Mouse (Mus musculus): ENCODE results near the gene Slc46a1. TPM values are rescaled to one million over a fixed set of nuclear protein-coding genes. Genes with fewer than 3 reads are reported as not detected.
A peak's percentile ranks its signal among the peaks of the same experiment; 100 is the strongest.

The Slc46a1 gene
- total RNA-seq, 2 experiments from 2014 or later, result 11.7 to 12.3 TPM

DNA sequence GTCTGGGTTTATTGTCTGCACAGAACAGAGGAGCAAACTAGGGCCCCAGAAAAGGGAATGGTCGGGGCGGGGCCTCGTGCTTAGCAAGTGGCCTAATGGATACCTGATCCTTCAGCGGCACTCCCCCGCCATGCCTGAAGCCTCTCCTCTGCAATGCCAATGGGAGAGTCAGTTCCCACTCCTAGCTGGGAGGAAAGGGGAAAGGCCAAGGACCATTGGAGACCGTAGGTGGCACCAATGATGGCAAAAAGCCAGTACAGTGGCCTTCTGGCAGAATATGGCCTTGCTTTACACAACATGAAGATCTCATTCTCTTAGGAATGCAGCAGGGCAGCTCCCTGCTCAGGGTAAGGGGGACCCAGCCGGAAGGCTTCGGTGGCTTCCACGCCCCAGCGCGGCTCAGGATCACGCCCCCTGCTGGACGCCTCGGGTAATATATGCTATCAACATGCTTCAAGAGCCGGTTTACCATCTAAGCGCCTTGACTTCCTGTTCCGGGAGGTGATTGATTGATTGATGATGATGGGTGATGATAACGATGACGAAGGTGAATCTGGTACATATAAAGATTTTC lies 29.6 kb upstream of the Slc46a1 start:
- H3K4me3 ChIP-seq, result no peak overlapping the region
- H3K27ac ChIP-seq, result no peak overlapping the region
- no peak for DNase-seq (ENCODE audit: low spot score in 2 of 2)
- peak; percentile 76 for TF ChIP-seq CTCF (conservative IDR thresholded peaks at IDR 0.05)

DNA sequence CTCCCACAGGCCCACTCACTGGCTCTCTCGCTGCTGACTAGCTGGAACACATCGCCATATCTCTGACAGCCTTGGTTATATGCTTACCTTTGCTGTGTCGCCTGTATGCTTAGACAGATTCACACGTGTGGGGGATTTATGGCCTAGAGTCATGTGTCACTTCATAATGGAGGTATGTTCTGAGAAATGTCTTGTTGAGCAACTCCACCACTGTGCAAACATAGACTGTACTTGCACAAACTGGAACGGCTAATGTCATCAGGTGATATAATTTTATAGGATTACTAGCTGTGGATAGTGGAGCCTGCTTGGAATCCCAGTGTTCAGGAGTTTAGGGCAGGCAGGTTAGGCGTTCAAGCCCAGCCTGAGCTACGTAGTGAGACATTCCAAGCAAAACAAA lies 28.3 kb upstream of the Slc46a1 start:
- Histone ChIP-seq H3K4me3 (no peak overlapping the region), H3K27ac (no peak overlapping the region)
- TF ChIP-seq CTCF (conservative IDR thresholded peaks at IDR 0.05), result no peak
- DNase-seq (ENCODE audit: low spot score in 2 of 2), result no peak

DNA sequence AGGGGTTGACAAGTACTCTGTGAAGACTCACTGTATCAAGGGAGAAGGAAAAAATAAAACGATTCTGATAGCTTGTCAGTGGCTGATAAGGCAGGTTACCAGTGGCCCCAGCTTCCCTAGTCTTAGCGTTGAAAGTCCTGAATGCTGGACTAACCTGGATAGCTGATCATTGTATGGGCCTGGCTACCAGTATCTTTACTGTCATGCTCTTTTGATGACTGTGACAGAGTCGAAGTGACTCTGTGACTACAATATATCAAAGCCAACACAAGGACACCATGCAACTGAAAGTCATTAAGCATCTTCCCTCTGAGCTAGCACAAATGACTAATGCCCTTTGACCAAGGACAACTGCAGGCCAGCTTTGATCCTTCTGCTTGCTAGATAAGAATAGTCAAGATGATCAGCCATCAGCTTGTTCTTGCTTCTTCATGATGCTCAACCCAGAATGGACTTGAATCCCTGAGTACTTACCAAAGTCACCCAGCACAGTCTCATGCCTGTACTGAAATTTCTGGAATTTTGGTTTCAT lies 27.0 kb upstream of the Slc46a1 start:
- H3K4me3 ChIP-seq, result no peak overlapping the region
- DNase-seq (ENCODE audit: low spot score in 2 of 2), result no peak
- TF ChIP-seq CTCF (conservative IDR thresholded peaks at IDR 0.05), result no peak
- H3K27ac ChIP-seq, result no peak overlapping the region

DNA sequence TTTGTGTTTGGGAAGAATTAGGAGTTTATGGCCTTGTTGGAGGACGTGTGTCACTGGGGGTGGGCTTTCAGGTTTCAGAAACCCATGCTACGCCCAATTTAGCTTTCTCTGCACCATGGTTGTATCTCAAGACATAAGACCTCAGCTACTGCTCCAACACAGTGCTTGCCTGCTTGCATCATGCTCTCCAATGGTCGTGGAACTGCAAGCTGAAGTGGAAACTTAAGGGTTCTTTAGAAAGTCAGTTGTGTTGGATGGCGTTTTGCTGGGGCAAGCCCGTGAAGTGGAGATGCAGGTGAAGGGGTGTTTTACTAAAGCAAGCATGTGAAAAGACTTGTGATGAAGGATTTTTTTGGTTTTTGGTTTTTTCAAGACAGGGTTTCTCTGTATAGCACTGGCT lies 22.4 kb upstream of the Slc46a1 start:
- no peak overlapping the region for H3K4me3 ChIP-seq
- no peak for DNase-seq (ENCODE audit: low spot score in 2 of 2)
- TF ChIP-seq CTCF (conservative IDR thresholded peaks at IDR 0.05), result no peak

DNA sequence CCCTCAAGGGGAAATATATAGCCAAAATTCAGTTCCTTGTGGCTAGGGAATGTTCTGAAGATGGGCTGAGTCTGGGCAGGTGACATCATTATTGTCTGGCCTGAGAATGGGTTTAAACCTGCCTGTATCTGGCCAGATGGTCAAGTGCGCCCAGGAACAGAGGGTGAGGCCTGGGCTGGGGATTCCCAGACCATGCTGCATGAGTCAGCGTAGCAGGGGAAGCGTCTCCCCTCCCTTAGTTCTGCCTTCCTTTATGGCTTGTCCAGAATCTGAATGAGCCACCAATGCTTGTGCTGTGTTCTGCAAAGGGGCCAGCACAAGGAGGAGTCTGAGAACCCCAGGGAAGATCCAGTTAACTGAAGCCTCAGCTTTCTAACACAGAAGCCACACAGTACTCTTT lies 18.3 kb upstream of the Slc46a1 start:
- Histone ChIP-seq H3K27ac (no peak overlapping the region), H3K4me3 (no peak overlapping the region)
- DNase-seq (ENCODE audit: low spot score in 2 of 2), result no peak
- no peak for TF ChIP-seq CTCF (conservative IDR thresholded peaks at IDR 0.05)

More for the DNA sequence above, 22.4 kb upstream of the Slc46a1 start:
- H3K27ac ChIP-seq, result no peak overlapping the region

DNA sequence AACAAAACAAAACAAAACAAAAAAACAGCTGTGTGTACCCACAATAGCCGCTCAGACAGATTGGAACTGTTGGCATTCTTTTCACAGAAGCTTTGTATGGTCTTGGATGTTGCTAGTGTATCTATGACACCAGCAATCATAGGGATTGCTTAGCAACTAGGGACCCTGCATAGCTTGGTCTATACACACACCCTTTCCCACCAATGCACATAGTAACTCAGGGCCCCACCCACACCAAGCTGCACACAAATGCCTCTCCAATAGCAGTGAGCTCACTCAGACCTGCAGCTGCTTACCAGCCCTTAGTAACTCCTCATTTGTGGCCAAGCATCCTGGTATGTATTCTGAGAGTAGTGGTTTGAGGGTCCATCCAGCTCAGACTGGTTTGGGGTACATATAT lies 17.3 kb upstream of the Slc46a1 start:
- no peak for DNase-seq (ENCODE audit: low spot score in 2 of 2)
- no peak for TF ChIP-seq CTCF (conservative IDR thresholded peaks at IDR 0.05)
- H3K4me3 ChIP-seq, result no peak overlapping the region
- H3K27ac ChIP-seq, result no peak overlapping the region

DNA sequence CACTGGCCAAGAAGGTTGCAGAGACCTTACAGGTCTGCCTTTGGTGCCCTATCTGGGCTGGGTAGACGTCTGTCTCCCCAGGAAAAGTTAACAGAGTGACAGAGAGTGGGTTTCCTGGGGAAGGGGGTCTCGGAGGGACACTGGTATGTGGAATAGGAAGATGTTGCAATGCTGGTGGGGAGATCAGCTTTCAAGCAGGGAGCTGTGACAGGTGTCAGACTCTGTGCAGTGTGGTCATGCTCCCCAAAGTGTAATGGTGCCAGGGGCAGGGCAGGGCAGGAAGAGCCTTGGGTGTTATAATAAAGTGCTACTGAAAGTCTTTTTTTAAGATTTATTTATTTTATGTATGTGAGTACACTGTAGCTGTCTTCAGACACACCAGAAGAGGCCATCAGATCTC lies 15.2 kb upstream of the Slc46a1 start:
- H3K4me3 ChIP-seq, result no peak overlapping the region
- DNase-seq (ENCODE audit: low spot score in 2 of 2), result no peak
- TF ChIP-seq CTCF (conservative IDR thresholded peaks at IDR 0.05), result no peak
- no peak overlapping the region for H3K27ac ChIP-seq

DNA sequence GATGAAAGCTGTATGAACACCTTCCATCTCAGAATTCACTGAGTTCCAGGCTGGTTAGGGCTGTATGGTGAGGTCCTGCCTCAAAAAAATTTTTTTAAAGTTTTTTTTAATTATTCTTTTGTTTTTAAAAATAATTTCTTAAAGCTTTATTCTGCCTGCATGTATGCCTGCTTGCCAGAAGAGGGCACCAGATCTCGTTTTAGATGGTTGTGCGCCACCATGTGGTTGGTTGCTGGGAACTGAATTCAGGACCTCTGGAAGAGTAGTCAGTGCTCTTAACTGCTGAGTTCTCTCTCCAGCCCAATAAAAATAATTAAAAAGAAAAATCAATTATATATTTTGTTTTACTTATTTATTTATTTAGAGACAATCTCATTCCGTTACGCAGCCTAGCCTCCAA lies 11.8 kb upstream of the Slc46a1 start:
- Histone ChIP-seq H3K4me3 (no peak overlapping the region), H3K27ac (no peak overlapping the region)
- peak; percentile 95 for TF ChIP-seq CTCF (conservative IDR thresholded peaks at IDR 0.05)
- DNase-seq (ENCODE audit: low spot score in 2 of 2), result peak; percentile 42 to 67

DNA sequence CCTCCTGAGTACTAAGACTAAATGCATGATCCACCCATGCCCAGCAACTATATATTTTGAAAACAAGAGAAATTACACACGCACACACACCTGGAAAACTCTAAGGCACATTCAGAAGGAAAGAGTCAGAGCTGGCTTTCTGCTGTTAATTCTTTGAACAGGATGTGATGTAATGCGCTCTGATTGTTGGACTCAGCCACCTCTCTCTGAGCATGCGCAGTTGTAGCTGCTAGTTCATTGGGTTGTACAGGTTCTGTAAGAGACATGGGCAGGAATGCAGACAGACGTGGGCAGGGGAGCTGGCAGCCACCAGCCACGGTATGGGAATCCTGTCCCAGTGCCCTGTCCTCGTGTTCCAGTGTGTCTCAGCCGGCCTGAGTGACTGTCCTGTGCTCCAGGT lies 11.2 kb upstream of the Slc46a1 start:
- TF ChIP-seq CTCF (conservative IDR thresholded peaks at IDR 0.05), result no peak
- no peak overlapping the region for H3K27ac ChIP-seq
- no peak for DNase-seq (ENCODE audit: low spot score in 2 of 2)
- no peak overlapping the region for H3K4me3 ChIP-seq

DNA sequence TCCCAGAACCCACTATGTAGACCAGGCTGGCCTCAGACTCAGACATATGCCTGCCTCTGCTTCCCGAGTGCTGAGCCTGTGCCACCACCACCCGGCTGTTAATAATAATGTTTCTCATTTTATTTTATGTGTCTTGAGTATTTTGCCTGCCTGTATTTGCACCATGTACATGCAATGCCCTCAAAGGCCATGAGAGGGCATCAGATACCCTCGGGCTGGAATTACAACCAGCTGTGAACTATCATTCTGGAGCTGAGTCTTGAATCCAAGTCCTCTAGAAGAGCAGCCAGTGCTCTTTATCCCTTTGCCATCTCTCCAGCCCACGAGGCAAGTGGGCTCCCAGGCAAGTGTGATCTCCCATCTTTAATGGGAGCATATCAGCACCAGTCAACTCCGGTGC lies 10.2 kb upstream of the Slc46a1 start:
- no peak overlapping the region for H3K27ac ChIP-seq
- peak; percentile 83 for TF ChIP-seq CTCF (conservative IDR thresholded peaks at IDR 0.05)
- no peak for DNase-seq (ENCODE audit: low spot score in 2 of 2)
- H3K4me3 ChIP-seq, result no peak overlapping the region

DNA sequence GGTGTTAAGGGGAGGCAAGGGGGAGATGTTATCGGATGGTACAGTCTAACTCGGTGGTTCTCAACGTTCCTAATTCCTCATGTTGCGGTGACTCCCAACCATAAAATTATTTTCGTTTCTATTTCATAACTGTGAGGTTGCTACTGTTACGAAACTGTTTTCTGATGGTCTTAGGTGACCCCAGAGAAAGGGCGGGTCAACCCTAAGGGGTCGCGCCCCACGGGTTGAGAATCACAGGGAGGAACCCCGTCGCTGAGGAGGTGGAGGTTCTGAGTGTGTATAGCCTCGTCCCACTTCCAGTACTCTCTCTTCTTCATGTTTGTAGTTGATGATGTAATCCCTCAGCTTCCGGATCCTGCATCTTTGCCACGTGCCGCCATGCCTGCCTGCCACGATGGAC lies 6.8 kb upstream of the Slc46a1 start:
- no peak for TF ChIP-seq CTCF (conservative IDR thresholded peaks at IDR 0.05)
- Histone ChIP-seq H3K27ac (no peak overlapping the region), H3K4me3 (no peak overlapping the region)
- DNase-seq (ENCODE audit: low spot score in 2 of 2), result no peak

DNA sequence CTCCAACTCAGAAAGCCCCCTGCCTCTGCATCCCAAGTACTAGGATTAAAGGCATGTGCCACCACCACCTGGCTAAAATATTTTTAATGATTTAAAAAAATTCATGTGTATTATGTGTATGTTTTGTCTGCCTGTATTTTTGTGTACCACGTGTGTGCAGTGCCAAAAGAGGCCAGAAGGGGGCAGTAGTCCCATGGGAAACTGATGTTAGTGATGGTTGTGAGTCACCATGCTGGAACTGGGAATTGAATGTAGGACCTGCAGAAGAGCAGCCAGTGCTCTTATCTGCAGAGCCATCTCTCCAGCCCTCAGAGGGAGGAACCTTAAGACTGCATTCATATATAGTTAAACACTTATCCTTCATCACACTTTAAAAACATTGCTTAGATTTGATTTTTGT lies 3.6 kb upstream of the Slc46a1 start:
- Histone ChIP-seq H3K27ac (no peak overlapping the region), H3K4me3 (no peak overlapping the region)
- DNase-seq (ENCODE audit: low spot score in 2 of 2), result no peak
- TF ChIP-seq CTCF (conservative IDR thresholded peaks at IDR 0.05), result peak; percentile 59

DNA sequence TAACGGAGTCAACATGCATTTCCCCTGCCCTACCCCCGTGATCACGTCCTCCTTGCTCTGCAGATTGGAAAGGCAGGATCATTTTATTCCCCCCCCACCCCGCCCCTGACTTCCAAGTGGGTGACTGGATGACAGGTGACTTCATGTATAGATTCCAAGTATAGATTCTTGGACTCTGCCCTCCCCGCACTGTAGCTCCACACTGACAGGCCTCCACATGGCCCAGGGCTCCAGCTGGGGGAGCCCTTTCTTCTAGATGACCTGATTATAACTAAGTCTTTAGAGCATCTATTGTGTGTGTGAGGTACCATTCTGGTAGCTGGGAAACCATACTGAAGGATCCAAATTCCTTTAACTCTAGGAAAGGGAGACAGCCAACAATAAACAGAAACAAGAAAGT lies 2.8 kb upstream of the Slc46a1 start:
- no peak for TF ChIP-seq CTCF (conservative IDR thresholded peaks at IDR 0.05)
- H3K27ac ChIP-seq, result no peak overlapping the region
- H3K4me3 ChIP-seq, result no peak overlapping the region

DNA sequence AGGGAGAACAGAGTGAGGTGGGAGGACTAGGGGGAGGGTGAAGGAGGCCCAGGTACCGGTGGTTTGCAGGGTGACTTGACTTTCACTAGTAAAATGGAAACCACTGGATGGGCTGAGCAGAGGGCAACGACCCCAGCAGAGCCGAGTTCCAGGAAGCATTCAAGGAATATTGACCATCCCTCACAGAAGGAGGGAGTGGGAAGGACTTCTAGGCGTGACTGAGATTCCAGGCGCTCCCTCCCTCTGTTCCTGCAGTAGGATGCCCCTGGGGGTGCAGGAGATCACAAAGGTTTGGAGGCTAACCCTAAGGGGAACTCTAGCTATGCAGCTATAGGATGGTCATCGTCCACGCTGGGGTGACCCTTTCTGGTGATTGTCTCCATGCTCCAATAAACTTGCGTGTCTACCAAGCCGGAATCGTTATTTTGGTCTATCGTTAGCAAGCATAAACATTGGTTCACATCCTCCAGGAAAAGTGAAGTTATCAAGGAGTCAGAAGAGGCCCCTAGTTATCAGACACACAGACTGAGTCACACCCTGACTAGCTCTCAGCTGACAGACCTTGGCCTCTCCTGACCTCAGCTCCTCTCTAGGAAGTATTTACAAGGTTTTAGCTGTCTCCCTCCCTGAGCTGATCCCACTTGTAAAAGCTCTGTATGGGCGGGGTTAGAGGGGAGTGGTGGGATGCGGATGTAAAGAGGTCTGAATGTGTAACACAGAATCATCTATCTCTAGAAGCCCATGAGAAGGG lies 2.0 kb upstream of the Slc46a1 start:
- no peak overlapping the region for H3K4me3 ChIP-seq

More for the DNA sequence above, 2.8 kb upstream of the Slc46a1 start:
- DNase-seq (ENCODE audit: low spot score in 2 of 2), result no peak

More for the DNA sequence above, 2.0 kb upstream of the Slc46a1 start:
- no peak for TF ChIP-seq CTCF (conservative IDR thresholded peaks at IDR 0.05)
- no peak for DNase-seq (ENCODE audit: low spot score in 2 of 2)
- 0 out of 2 replicates have a peak overlapping the region, but pooled peaks have one; percentile 18 for H3K27ac ChIP-seq
